Mouse (Mus musculus): ENCODE data around the gene Rbfox1.

Gene Rbfox1

DNA sequence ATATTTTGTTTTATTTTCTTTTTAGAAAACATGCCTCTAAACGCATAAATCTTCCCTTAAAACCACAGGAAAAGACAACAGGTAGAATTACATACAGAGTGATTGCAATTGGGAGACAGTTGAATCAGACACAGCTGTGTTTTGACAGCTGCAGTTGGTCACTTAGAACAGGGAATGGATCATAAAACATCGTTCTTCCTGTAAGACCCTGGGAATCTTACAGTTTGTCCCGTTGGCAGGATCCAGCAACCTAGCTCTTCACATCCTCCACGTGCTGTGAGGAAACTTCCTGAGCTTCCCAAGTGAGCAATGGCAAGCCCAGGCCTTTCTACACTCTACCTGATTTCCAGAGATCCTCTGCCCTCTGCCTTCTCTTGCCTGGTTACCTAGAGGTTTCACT is 959.5 kb downstream of the Rbfox1 start:
- DNase-seq = no peak

DNA sequence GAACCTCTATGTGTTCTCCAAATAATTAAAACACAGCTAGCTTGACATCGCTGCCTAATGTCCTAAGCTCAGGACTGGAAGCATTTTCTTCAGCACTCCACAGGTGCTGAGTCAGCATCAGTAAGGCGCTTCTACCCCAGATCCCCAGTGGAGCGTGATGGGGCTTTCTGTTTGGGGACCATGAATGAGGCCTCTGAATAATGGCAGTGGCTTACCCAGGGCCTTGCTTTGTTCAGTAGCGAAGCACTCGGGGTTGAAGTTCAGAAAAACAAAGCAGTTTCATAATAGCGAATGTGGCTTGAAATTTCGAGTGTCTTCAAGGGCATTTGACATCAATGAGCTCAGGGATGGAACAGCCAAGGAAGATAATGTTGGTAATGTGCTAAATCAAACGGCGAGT is 966.2 kb downstream of the Rbfox1 start:
- DNase-seq = no peak

DNA sequence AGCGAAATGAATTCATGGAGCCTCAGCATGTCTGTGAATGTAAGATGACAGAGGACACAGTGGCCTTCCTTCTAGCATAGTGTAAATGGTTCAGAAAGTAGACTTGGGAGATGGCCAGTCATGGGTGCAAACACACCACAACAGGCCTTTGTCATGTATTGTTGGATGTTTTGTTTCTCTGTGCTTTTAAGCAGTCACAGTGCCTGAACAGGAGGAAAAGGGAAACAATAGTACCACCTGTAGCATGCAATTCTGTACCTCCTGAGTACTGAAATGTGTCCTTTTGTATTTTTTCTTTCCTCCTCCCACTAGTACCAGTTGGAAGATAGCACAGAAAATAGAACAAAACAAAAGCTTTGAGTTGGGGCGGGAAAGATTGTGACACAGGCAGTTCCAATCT is 968.6 kb downstream of the Rbfox1 start:
- no peak for DNase-seq

DNA sequence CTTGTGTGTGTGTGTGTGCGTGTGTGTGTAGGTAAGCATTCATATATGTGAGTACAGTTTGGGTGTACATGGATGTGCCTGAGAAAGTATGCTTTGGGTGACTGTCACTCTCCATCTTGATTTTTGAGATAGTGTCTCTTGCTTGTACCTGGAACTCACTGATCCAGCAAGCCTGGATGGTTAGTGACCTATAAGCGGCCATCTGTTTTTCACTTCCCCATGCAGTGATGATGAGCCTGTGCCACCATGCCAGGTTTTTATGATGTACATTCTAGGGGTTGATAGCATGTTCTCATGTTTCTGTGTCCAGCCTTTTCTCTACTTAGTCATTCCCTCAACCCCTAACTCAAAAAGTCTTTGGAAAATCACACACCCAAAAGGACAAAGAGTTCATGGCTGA is 976.5 kb downstream of the Rbfox1 start:
- DNase-seq = no peak

DNA sequence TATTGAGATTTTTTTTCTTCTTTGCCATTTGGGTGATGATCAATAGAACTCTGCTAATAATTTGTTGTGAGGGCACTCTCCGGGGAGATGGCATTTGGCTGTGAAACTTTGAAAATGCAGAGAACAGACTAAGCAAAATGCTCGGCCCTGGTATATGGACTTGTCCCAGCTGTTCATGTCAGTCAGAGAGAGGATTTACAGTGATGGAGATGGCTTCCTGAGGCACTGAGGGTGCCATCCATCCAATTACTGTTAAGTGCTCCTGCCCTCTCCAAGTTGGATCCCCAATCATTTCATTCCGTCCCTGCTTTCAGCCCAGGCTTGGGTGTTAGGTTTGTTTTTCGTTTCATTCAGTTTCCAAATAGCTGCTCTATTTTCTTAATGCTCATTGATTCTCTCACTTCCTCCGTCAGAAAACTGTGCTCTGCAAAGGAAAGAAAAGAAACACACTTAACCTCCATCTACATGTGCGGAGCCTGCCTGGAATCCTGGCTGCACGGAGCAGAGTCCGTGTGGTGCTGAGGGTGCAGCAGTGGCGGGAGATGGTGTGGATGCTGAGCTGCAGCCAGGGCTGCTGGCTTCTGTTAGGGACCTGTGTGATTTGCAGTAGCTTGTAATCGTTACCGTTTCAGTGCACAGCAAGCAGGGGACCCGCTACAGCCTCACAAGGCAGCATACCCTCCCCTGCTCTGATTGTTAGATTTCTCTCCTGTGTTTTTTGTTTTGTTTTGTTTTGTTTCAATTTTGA is 997.7 kb downstream of the Rbfox1 start:
- DNase-seq = no peak

DNA sequence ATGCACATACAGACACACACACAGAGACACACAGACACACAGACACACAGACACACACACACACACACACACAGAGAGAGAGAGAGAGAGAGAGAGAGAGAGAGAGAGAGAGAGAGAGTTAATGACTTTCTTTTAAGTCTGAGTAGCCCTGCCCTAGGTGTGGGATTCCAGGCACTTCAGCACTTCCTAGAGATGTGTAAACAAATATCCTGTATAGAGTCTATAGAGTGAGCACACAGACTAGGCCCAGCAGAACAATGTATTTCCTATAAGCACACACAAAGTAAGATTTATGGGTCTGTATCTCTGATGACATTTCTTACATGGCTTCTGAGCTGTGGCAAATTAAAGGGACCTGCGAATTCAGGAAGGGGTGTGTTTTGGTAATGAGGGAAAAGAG is 998.6 kb downstream of the Rbfox1 start:
- no peak for DNase-seq

DNA sequence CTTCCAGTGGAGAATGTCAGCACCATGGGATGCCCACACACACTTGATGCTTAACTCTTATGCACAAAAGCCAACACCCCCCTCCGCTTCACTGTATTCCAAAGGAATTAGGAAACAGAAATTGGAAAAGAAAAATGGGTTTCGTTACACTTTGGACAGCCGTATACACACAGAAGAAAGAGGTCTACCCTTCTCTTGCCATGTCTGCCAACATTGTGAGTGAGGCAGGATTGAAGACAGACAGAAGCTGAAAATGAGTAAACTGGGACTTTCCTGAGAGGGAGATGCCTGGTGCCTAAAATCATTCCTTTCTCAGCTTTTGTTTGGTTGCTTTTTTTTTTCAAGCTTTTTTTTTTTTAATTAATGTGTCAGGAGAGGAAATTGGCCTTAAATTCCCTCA is 1000.5 kb downstream of the Rbfox1 start:
- no peak for DNase-seq

DNA sequence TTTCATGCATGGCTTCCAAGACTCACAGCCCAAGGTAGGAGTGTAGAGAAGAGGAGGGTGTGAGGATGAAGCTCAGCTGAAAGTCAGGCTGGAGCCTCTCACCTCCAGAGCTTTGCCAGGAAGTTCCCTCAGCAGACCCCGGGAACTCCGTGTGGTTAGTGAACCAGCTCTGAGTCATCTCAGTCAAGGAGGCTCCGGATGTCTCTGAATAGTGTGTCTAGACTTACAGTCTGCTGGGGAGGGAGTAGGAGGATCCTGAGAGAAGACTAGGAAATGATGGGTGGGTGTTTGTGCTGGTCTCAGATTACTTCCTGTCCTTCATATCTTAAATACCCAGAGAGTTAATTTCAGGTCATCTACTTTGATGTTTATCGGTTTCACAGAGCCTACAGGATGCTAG is 1004.1 kb downstream of the Rbfox1 start:
- DNase-seq = no peak

DNA sequence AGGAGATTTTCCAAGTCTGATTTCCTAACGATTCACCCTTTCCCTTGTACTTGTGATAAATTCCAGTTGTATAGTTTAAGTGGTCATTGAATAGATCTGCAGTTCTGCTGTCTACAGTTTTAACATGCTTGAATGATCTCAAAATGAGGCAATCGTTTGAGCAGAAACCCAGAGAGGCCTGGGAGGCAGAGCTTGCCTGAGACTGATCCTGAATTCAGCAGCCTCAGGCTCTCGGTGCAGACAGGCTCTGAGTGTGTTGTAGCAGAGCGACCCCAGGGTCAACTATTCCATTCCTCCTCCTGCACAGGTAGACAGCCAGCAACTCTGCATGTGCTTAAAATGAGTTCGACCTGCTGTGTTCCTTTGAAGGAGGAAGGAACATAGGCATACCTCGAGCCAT is 1012.6 kb downstream of the Rbfox1 start:
- no peak for DNase-seq

DNA sequence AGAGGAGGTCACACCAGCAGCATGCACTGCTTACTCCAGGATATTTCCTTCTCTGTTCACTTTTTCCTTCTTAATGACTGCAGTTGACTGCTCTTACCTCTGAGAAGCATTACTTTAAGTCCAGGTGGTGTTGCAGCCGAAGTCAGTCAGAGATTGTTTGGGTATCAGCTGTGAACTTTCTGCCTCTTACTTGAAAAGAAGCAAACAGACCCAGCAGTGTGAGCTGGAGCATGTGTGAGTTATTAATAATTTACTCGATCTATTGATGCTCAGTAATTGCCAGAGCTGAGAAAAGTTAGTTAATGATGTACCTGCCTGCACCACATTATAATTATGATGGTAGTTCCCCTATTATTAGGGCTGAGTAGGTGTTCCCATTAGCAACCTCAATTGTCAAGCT is 1014.9 kb downstream of the Rbfox1 start:
- no peak for DNase-seq

DNA sequence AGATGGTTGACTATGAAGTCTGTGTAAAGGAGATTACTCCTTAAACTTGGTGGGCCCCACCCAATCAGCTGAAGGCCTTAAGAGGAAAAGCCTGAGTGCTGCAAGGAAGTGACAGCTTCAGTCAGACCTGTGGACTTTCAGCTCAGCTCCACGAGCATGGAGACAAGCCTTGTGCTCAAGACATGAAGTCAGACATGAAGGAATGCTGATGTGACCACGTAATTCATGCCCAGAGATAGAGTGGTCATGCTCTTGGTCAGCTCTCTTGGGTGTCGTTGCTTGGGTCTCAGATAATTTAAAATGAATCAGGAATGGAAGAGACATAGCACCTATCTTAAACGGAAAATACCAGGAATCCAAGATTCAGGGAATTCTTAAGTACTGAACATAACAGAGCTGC is 1019.8 kb downstream of the Rbfox1 start:
- DNase-seq = no peak

DNA sequence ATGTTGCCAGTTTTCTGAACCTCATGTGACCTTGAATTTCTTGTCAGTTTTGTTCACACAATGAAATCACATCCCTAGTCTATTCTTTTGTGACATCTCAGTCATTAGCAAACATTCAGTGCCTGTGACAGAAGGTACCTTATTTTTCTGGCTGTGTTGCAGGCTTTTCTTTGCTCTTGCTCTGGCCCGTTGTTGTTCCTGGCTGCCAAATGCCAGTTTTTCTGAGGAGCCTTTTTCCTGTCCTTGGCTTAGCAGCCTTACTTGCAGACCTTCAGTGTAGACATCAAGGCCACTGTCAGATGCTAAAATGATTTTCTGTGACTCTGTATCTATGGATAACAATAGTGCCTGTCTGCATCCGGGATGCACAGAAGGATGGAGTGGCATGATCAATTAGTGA is 1020.8 kb downstream of the Rbfox1 start:
- no peak for DNase-seq

DNA sequence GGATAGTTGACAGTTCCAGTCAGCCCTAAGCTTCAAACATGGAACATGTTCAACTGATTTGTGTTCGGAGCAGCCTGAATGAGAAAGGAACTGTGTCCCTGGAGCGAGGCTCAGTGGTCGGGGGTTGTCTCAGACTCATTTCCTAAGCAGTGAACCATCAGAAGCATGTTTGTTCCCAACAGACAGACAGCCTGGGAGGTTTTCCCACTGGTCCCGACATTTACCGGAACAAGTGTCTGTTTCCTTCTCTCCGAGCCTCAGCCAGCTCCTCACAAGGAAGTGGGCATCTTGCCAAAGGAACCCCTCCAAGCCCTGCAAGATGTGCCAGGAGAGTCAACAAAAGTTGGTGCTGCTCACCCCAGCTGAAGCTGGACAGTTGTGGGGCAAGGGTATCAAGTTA is 1022.4 kb downstream of the Rbfox1 start:
- DNase-seq = no peak

DNA sequence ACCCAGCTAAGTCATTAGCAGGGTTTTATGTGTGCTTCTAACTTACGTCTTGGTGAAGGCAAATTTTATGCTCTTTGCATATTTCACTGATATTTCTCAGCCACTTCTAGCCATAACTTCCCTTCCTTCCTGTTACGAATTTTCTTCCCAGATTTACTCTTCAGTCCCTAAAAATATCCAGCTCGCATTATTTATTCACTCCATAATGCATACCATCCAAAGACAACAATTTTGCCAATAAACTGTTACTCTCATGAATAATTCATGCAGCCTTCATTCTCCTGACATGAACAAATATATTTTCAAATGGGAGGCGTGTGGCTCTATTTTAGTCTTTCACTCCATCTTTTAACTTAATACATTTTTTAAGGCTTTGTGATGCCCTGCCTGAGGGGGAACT is 1029.4 kb downstream of the Rbfox1 start:
- DNase-seq = no peak

DNA sequence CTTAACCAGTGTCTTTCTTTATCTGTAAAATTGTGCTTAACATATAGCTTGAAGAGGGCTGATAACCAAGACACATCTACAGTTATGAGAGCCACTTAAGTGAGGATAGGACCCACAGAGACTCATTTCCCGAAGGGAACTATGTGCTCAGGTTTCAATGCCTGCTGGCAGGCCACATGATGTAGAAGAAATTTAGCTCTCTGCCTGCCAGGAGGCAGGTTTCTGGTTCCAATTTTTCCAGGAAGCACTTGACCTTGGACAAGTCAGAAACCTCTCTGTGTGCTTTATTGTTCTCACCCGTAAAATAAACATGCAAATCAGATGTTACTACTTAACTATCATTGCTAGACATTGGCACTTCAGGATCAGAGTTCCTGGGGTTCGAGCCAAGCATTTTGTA is 1033.5 kb downstream of the Rbfox1 start:
- no peak for DNase-seq

DNA sequence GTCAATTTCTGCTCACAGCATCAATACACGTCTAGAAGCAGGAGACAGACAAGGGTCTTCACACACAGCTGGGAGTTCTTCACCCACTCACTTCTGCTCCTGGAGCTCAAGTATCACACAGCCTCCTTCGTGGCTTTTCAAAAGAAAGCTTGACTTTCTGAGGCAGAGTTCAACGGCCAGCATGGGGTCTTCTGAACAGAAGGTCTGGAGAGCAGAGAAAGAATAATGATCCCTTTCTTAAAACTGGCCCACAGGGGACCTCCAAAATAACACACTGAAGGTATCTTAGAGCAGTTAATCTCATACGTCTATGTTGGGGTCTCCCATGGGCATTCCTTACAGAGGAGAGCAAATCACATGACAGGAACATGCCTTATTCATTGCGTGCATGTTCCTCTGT is 1034.5 kb downstream of the Rbfox1 start:
- DNase-seq = no peak

DNA sequence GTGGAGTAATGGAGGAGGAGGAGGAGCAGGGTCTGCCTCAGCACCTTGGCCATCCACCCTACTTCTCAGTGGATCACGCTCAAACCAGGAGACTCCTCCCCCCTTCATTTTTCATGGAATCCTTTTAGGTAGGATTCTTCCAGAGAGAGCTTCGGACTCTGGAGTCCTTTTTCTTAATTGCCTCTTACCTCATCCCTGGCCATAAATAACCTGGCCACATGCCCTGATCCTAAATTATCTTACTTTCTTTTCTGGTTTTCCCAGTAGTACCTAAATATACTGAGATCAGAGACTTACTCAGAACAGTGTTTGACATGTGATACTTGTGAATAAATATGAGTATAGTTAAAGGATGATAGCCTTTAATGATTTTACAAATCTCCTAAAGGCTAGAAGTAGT is 1042.5 kb downstream of the Rbfox1 start:
- no peak for DNase-seq

DNA sequence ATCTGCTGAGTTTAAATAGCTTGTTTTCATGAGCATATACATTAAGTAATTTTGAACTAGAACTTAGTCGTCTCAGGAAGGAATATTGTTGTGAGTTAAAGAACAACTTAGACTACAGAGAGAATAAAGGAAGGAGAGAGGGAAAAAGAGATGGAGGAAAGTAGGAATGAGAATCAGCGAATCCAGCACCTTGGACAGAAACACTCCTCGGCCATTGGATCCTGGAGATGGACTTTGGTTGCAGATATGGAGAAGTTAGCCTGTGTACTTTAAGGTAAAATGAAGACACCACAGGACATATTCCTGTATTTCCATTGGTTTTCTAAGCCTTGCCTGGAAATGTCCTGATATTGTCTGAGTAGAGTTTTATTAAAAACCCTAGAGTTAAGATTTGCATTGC is 1045.6 kb downstream of the Rbfox1 start:
- no peak for DNase-seq

DNA sequence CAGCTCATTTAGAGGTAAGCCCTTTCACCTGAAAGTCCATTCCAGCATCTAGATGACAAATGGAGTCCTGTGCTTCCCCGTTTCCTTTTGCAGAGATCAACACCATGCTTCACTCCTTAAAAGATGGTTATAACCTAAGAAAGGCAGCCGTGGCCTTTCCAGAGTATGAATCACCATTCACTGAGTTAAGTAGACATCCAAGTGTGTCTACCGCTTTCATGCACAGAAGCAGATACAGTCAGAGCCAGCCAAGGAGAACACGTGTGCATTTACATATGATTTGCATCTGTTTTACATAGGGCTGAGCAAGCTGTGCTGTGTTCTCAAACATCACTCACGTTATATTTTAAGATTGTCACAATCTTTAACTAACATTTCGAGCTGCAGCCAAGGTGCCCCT is 1061.0 kb downstream of the Rbfox1 start:
- DNase-seq = no peak

DNA sequence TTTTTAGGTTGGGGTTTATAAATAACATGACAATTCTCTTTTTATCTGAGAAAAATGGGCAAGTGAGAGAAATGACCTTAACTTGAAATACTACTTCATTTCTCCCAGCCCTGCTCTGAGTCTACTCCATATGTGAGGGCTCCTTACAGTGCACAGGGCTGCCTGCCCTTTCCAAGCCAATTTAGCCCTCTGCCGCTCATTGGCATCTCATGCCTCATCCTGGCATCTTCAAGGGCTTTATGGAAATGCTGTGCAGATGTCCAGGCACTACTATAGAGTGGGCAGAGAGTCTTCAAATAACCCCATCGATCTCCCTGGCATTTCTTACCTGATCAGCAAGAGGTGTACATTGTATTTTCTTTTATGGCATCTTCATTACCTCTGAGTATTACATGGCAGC is 1064.5 kb downstream of the Rbfox1 start:
- no peak for DNase-seq

DNA sequence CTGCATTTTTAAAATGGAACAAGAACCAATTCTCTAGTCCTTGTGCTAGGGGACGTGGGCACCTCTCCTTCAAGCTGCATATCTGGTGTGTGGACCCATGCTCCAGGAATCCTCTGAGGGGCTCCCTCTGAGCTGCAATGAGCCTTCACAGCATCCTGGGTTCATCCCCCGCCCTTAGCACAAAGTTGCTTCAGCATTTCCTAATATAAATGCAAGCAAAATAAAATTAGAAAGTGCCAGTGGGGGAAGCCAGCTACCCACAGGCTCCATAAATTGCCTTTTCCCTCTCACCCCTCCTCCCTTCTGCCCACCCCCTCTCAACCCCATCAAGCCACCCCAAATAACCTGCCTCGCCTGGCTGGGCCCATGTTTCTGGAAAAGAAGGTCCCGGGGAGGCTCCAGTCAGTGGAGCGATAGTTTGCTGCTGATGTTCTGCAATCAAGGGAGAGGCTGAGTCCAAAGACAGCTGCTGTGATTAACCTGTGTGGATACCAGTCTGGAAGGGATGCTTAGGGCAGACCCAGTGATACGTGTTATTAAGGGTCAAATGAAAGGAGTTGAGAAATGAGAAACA is 1070.0 kb downstream of the Rbfox1 start:
- no peak for DNase-seq

DNA sequence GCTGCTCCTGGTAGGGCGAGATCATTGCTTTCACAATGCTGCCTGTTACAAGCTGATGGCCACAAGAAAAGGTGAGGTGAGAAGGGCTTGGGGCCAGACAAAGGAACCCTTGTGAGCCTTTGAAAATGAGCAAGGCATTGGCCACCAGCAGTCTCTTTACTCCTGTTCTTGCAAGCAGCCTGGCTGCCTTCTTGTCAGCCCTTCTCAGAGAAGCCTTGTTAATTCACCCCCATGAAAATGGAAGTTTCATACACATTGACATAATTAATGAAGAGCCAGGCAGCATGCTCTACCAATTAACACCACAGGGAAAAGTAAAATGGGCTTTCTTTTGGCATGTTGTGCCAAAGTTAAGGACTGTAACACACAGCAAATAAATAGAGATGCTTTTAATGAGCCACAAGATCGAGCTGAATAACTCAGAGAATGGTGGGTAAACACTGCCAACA is 1076.8 kb downstream of the Rbfox1 start:
- DNase-seq = no peak

DNA sequence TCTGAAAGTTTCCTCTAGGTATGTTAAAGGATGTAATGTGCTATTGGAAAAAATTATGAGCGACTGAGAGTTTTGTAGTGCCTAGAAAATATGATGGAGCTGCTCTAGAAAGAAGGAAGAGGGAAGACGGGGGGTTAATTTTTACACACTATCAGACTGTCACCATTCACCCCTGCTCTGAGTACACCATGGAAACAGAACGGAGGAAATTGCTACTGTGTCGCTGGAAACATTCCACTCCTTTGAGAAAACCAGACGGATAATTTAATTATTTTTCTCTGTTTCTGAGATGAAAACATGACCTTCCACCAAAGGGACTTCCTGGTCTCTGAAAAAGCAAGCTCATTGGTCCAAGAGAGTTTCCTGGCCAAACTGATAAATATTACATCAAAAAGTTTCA is 1077.4 kb downstream of the Rbfox1 start:
- DNase-seq = no peak

DNA sequence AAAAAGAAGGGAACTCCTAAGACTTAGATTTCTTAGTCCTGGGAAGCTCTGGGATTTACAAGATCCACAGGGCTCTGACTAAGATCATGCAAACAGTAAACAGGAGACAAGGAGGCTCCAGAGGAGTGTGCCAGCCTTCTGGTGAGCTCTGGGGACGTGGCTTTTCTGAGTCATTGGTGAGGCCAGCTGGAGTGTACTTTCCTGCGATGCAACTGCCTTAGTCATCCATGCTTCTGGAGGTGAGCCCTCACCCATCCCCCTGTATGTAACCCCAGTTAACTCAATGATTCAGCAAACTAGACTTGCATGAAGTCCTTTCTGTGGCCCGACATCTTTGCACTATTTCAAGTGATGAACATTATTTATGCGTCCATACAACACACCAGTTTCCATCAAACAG is 1078.4 kb downstream of the Rbfox1 start:
- no peak for DNase-seq

Data from thymus, adult 18-20 months (tissue).